Mouse (Mus musculus): ENCODE measurements at regions not wholly inside any gene's neighbourhood (a gene's known extent, or its start where the extent isn't known, plus 50 kb on each side); places are given as distances from the start of the nearest gene placed in this dataset.

- H3K9ac ChIP-seq (replicated peaks; ENCODE audit: low read depth, low read length) = no peak overlapping the region
- no peak overlapping the region for H3K27ac ChIP-seq (ENCODE audit: low read length)
- no peaks in the 10 kb centered on the region for H3K9me3 ChIP-seq (ENCODE audit: control insufficient read depth, low read depth, low read length)
- ATAC-seq (ENCODE audit: insufficient number of reproducible peaks, insufficient read depth, low FRiP score, low read depth) = no peak
- no peak overlapping the region for H3K4me3 ChIP-seq (ENCODE audit: low read depth, low read length)
- no peaks in the 10 kb centered on the region for H3K36me3 ChIP-seq (ENCODE audit: control insufficient read depth, insufficient read depth, low read length)
- H3K4me2 ChIP-seq (replicated peaks; ENCODE audit: low read depth, low read length) = no peak overlapping the region
- no peaks in the 10 kb centered on the region for H3K4me1 ChIP-seq (ENCODE audit: control insufficient read depth, insufficient read depth, low read length)
- WGBS = 72% methylated on average over 1 of the region's 1 CpGs
- no peaks in the 10 kb centered on the region for H3K27me3 ChIP-seq (ENCODE audit: control insufficient read depth, insufficient read depth, low read length)
Observed at GRCm38 (mm10) chr1:47014526-47014925, 121.9 kb upstream of the Slc39a10 start.

- H3K4me3 ChIP-seq (ENCODE audit: low read depth, low read length) = no peak overlapping the region
- H3K27ac ChIP-seq (ENCODE audit: low read length) = no peak overlapping the region
- ATAC-seq (ENCODE audit: insufficient number of reproducible peaks, insufficient read depth, low FRiP score, low read depth) = no peak
- no peak overlapping the region for H3K4me2 ChIP-seq (replicated peaks; ENCODE audit: low read depth, low read length)
- H3K9me3 ChIP-seq (ENCODE audit: control insufficient read depth, low read depth, low read length) = no peaks in the 10 kb centered on the region
- no peaks in the 10 kb centered on the region for H3K36me3 ChIP-seq (ENCODE audit: control insufficient read depth, insufficient read depth, low read length)
- no peak overlapping the region for H3K9ac ChIP-seq (replicated peaks; ENCODE audit: low read depth, low read length)
- no peaks in the 10 kb centered on the region for H3K4me1 ChIP-seq (ENCODE audit: control insufficient read depth, insufficient read depth, low read length)
- H3K27me3 ChIP-seq (ENCODE audit: control insufficient read depth, insufficient read depth, low read length) = no peaks in the 10 kb centered on the region
- WGBS = 80% methylated on average over 5 of the region's 5 CpGs
Observed at GRCm38 (mm10) chr1:47003746-47004145, 111.1 kb upstream of the Slc39a10 start.

- no peak overlapping the region for H3K27ac ChIP-seq (ENCODE audit: low read length)
- no peaks in the 10 kb centered on the region for H3K4me1 ChIP-seq (ENCODE audit: control insufficient read depth, insufficient read depth, low read length)
- H3K36me3 ChIP-seq (ENCODE audit: control insufficient read depth, insufficient read depth, low read length) = no peaks in the 10 kb centered on the region
- H3K4me3 ChIP-seq (ENCODE audit: low read depth, low read length) = no peak overlapping the region
- WGBS = 44% methylated on average over 3 of the region's 3 CpGs
- no peaks in the 10 kb centered on the region for H3K27me3 ChIP-seq (ENCODE audit: control insufficient read depth, insufficient read depth, low read length)
- no peak overlapping the region for H3K9ac ChIP-seq (replicated peaks; ENCODE audit: low read depth, low read length)
- no peak overlapping the region for H3K4me2 ChIP-seq (replicated peaks; ENCODE audit: low read depth, low read length)
- no peak for ATAC-seq (ENCODE audit: insufficient number of reproducible peaks, insufficient read depth, low FRiP score, low read depth)
- H3K9me3 ChIP-seq (ENCODE audit: control insufficient read depth, low read depth, low read length) = no peaks in the 10 kb centered on the region
Observed at GRCm38 (mm10) chr1:46999337-46999736, 106.7 kb upstream of the Slc39a10 start.

- Histone ChIP-seq H3K9ac (replicated peaks; ENCODE audit: low read depth, low read length) (no peak overlapping the region), H3K4me2 (replicated peaks; ENCODE audit: low read depth, low read length) (no peak overlapping the region), H3K36me3 (ENCODE audit: control insufficient read depth, insufficient read depth, low read length) (no peaks in the 10 kb centered on the region), H3K9me3 (ENCODE audit: control insufficient read depth, low read depth, low read length) (no peaks in the 10 kb centered on the region), H3K4me1 (ENCODE audit: control insufficient read depth, insufficient read depth, low read length) (no peaks in the 10 kb centered on the region), H3K4me3 (ENCODE audit: low read depth, low read length) (no peak overlapping the region), H3K27me3 (ENCODE audit: control insufficient read depth, insufficient read depth, low read length) (no peaks in the 10 kb centered on the region), H3K27ac (ENCODE audit: low read length) (no peak overlapping the region)
- WGBS = 59% methylated on average over 1 of the region's 1 CpGs
- ATAC-seq (ENCODE audit: insufficient number of reproducible peaks, insufficient read depth, low FRiP score, low read depth) = no peak
Observed at GRCm38 (mm10) chr1:46985978-46986377, 93.3 kb upstream of the Slc39a10 start.

- Histone ChIP-seq H3K27ac (ENCODE audit: low read length) (no peak overlapping the region), H3K9me3 (ENCODE audit: control insufficient read depth, low read depth, low read length) (0 out of 2 replicates have a peak, but pooled peaks cover 3% of the 10 kb centered on the region), H3K4me3 (ENCODE audit: low read depth, low read length) (no peak overlapping the region), H3K4me1 (ENCODE audit: control insufficient read depth, insufficient read depth, low read length) (no peaks in the 10 kb centered on the region), H3K4me2 (replicated peaks; ENCODE audit: low read depth, low read length) (no peak overlapping the region), H3K27me3 (ENCODE audit: control insufficient read depth, insufficient read depth, low read length) (no peaks in the 10 kb centered on the region), H3K36me3 (ENCODE audit: control insufficient read depth, insufficient read depth, low read length) (no peaks in the 10 kb centered on the region), H3K9ac (replicated peaks; ENCODE audit: low read depth, low read length) (no peak overlapping the region)
- ATAC-seq (ENCODE audit: insufficient number of reproducible peaks, insufficient read depth, low FRiP score, low read depth) = no peak
- WGBS = 86% methylated on average over 1 of the region's 1 CpGs
Observed at GRCm38 (mm10) chr1:46983093-46983492, 90.4 kb upstream of the Slc39a10 start.

- H3K27ac ChIP-seq (ENCODE audit: low read length) = no peak overlapping the region
- WGBS = 35% methylated on average over 3 of the region's 3 CpGs
- H3K36me3 ChIP-seq (ENCODE audit: control insufficient read depth, insufficient read depth, low read length) = no peaks in the 10 kb centered on the region
- no peak overlapping the region for H3K4me2 ChIP-seq (replicated peaks; ENCODE audit: low read depth, low read length)
- 0 out of 2 replicates have a peak, but pooled peaks cover 2% of the 10 kb centered on the region for H3K4me1 ChIP-seq (ENCODE audit: control insufficient read depth, insufficient read depth, low read length)
- no peak overlapping the region for H3K4me3 ChIP-seq (ENCODE audit: low read depth, low read length)
- H3K9me3 ChIP-seq (ENCODE audit: control insufficient read depth, low read depth, low read length) = no peaks in the 10 kb centered on the region
- no peaks in the 10 kb centered on the region for H3K27me3 ChIP-seq (ENCODE audit: control insufficient read depth, insufficient read depth, low read length)
- H3K9ac ChIP-seq (replicated peaks; ENCODE audit: low read depth, low read length) = no peak overlapping the region
- no peak for ATAC-seq (ENCODE audit: insufficient number of reproducible peaks, insufficient read depth, low FRiP score, low read depth)
Observed at GRCm38 (mm10) chr1:46970470-46970869, 77.8 kb upstream of the Slc39a10 start.

GRCm38 (mm10) chr1:46968361-46968760 lies 75.7 kb upstream of the Slc39a10 start:
- no peak overlapping the region for H3K27ac ChIP-seq (ENCODE audit: low read length)
- 0 out of 2 replicates have a peak, but pooled peaks cover 2% of the 10 kb centered on the region for H3K4me1 ChIP-seq (ENCODE audit: control insufficient read depth, insufficient read depth, low read length)
- no peak for ATAC-seq (ENCODE audit: insufficient number of reproducible peaks, insufficient read depth, low FRiP score, low read depth)

GRCm38 (mm10) chr1:46966917-46967266 lies 74.2 kb upstream of the Slc39a10 start:
- no peak overlapping the region for H3K4me2 ChIP-seq (replicated peaks; ENCODE audit: low read depth, low read length)
- 0 out of 2 replicates have a peak, but pooled peaks cover 2% of the 10 kb centered on the region for H3K4me1 ChIP-seq (ENCODE audit: control insufficient read depth, insufficient read depth, low read length)
- H3K9me3 ChIP-seq (ENCODE audit: control insufficient read depth, low read depth, low read length) = no peaks in the 10 kb centered on the region
- no peaks in the 10 kb centered on the region for H3K36me3 ChIP-seq (ENCODE audit: control insufficient read depth, insufficient read depth, low read length)
- no peak overlapping the region for H3K9ac ChIP-seq (replicated peaks; ENCODE audit: low read depth, low read length)
- ATAC-seq (ENCODE audit: insufficient number of reproducible peaks, insufficient read depth, low FRiP score, low read depth) = no peak
- H3K27ac ChIP-seq (ENCODE audit: low read length) = no peak overlapping the region
- WGBS = 58% methylated on average over 3 of the region's 3 CpGs
- no peaks in the 10 kb centered on the region for H3K27me3 ChIP-seq (ENCODE audit: control insufficient read depth, insufficient read depth, low read length)
- H3K4me3 ChIP-seq (ENCODE audit: low read depth, low read length) = no peak overlapping the region

More at GRCm38 (mm10) chr1:46968361-46968760, 75.7 kb upstream of the Slc39a10 start:
- Histone ChIP-seq H3K27me3 (ENCODE audit: control insufficient read depth, insufficient read depth, low read length) (no peaks in the 10 kb centered on the region), H3K36me3 (ENCODE audit: control insufficient read depth, insufficient read depth, low read length) (no peaks in the 10 kb centered on the region), H3K4me3 (ENCODE audit: low read depth, low read length) (no peak overlapping the region), H3K9me3 (ENCODE audit: control insufficient read depth, low read depth, low read length) (no peaks in the 10 kb centered on the region), H3K9ac (replicated peaks; ENCODE audit: low read depth, low read length) (no peak overlapping the region), H3K4me2 (replicated peaks; ENCODE audit: low read depth, low read length) (no peak overlapping the region)
- WGBS = 70% methylated on average over 3 of the region's 3 CpGs

Data from stomach, embryonic 14.5 days (tissue).